Mouse (Mus musculus) kidney, embryonic 15.5 days (tissue): Measurements from ENCODE around the gene Lsm14b. TPM values are rescaled to one million over a fixed set of nuclear protein-coding genes. Genes with fewer than 3 reads are reported as not detected.

Experiments
- ATAC-seq: fragments of 200-750 bp; cut with Nextera tagmentation; replicated peaks from 2 replicates; pipeline ENCODE4 v1.8.0; 2017; ENCODE audit warnings: moderate TSS enrichment; ENCODE audit not compliant: low FRiP score
- H3K27ac ChIP-seq: fragments of 300-500 bp; sonication (generic); 2 replicates; pipeline ENCODE4 v1.5.1; 2015; ENCODE audit warnings: mild to moderate bottlenecking, inconsistent platforms
- H3K27me3 ChIP-seq: fragments of 300-500 bp; sonication (generic); 2 replicates; pipeline ENCODE4 v1.6.1; 2015; ENCODE audit warnings: inconsistent platforms
- H3K36me3 ChIP-seq: fragments of 300-500 bp; sonication (generic); 2 replicates; pipeline ENCODE4 v1.6.1; 2015; ENCODE audit warnings: inconsistent platforms
- H3K4me1 ChIP-seq: fragments of 300-500 bp; sonication (generic); 2 replicates; pipeline ENCODE4 v1.6.1; 2015; ENCODE audit warnings: inconsistent platforms
- H3K4me2 ChIP-seq: fragments of 300-500 bp; sonication (generic); 2 replicates; pipeline ENCODE4 v1.6.1; 2015; ENCODE audit warnings: moderate library complexity, mild to moderate bottlenecking, inconsistent platforms
- H3K4me3 ChIP-seq: fragments of 300-500 bp; sonication (generic); replicated peaks from 2 replicates; pipeline ENCODE4 v1.5.1; 2015; ENCODE audit warnings: mild to moderate bottlenecking, inconsistent platforms
- H3K9ac ChIP-seq: fragments of 300-500 bp; sonication (generic); 2 replicates; pipeline ENCODE4 v1.6.1; 2015; ENCODE audit warnings: mild to moderate bottlenecking, inconsistent platforms
- H3K9me3 ChIP-seq: fragments of 300-500 bp; sonication (generic); replicated peaks from 2 replicates; pipeline ENCODE4 v1.6.1; 2016; ENCODE audit warnings: inconsistent platforms
- WGBS: fragments of 180-500 bp; shearing (Covaris S2); methylation state at CpG from one replicate; pipeline ENCODE4 v1.1.7; 2015; ENCODE audit warnings: mixed read lengths; 5-methylcytosine and 5-hydroxymethylcytosine counted together
- polyA plus RNA-seq: library from polyadenylated mRNA; unstranded; fragments of >200 nt; fragmentation: Nextera tagmentation; extraction: Ambion mirVana; gene quantifications from 2 replicates; pipeline ENCODE4 v1.2.1, GENCODE M21; 2015

Lsm14b gene
- polyA plus RNA-seq, 1 experiment from 2014 or later: 9.5 TPM

- Histone ChIP-seq H3K9ac (no peak overlapping the region), H3K27me3 (no peaks in the 10 kb centered on the region), H3K36me3 (peaks cover 28% of the 10 kb centered on the region), H3K4me2 (no peak overlapping the region), H3K9me3 (no peaks in the 10 kb centered on the region), H3K4me3 (no peak overlapping the region), H3K4me1 (peaks cover 11% of the 10 kb centered on the region), H3K27ac (no peak overlapping the region)
- ATAC-seq: no peak
- WGBS: 82% methylated on average over 2 of the region's 2 CpGs
Measured at GRCm38 (mm10) chr2:180071671-180072070, 46.9 kb downstream of the Lsm14b start.

GRCm38 (mm10) chr2:180072886-180073285, 48.1 kb downstream of the Lsm14b start:
- H3K27me3 ChIP-seq: no peaks in the 10 kb centered on the region
- no peak overlapping the region for H3K4me3 ChIP-seq
- H3K4me2 ChIP-seq: no peak overlapping the region
- peaks cover 27% of the 10 kb centered on the region for H3K36me3 ChIP-seq
- H3K9ac ChIP-seq: no peak overlapping the region
- 95% methylated on average over 7 of the region's 7 CpGs for WGBS
- no peak overlapping the region for H3K27ac ChIP-seq
- ATAC-seq: no peak
- peaks cover 11% of the 10 kb centered on the region for H3K4me1 ChIP-seq
- no peaks in the 10 kb centered on the region for H3K9me3 ChIP-seq

- peaks cover 42% of the 10 kb centered on the region for H3K36me3 ChIP-seq
- no peak overlapping the region for H3K9ac ChIP-seq
- WGBS: 76% methylated on average over 3 of the region's 3 CpGs
- no peak overlapping the region for H3K27ac ChIP-seq
- H3K27me3 ChIP-seq: no peaks in the 10 kb centered on the region
- no peak overlapping the region for H3K4me3 ChIP-seq
- H3K4me2 ChIP-seq: no peak overlapping the region
- no peaks in the 10 kb centered on the region for H3K4me1 ChIP-seq
- H3K9me3 ChIP-seq: no peaks in the 10 kb centered on the region
- no peak for ATAC-seq
Measured at GRCm38 (mm10) chr2:180077622-180078021, 52.8 kb downstream of the Lsm14b start.

- Histone ChIP-seq H3K9me3 (no peaks in the 10 kb centered on the region), H3K9ac (no peak overlapping the region), H3K4me3 (no peak overlapping the region), H3K27me3 (no peaks in the 10 kb centered on the region), H3K27ac (no peak overlapping the region), H3K4me2 (no peak overlapping the region), H3K4me1 (peaks cover 16% of the 10 kb centered on the region), H3K36me3 (peaks cover 51% of the 10 kb centered on the region)
- 82% methylated on average over 8 of the region's 8 CpGs for WGBS
- no peak for ATAC-seq
Measured at GRCm38 (mm10) chr2:180080680-180081079, 55.9 kb downstream of the Lsm14b start.

- H3K4me1 ChIP-seq: peaks cover 27% of the 10 kb centered on the region
- WGBS: 74% methylated on average over 10 of the region's 10 CpGs
- H3K27ac ChIP-seq: no peak overlapping the region
- H3K4me2 ChIP-seq: no peak overlapping the region
- H3K36me3 ChIP-seq: peaks cover 42% of the 10 kb centered on the region
- no peak for ATAC-seq
- H3K27me3 ChIP-seq: no peaks in the 10 kb centered on the region
- no peak overlapping the region for H3K4me3 ChIP-seq
- H3K9me3 ChIP-seq: no peaks in the 10 kb centered on the region
- H3K9ac ChIP-seq: no peak overlapping the region
Measured at GRCm38 (mm10) chr2:180083063-180083462, 58.3 kb downstream of the Lsm14b start.

GRCm38 (mm10) chr2:180084565-180084964, 59.8 kb downstream of the Lsm14b start:
- no peak for ATAC-seq
- peaks cover 27% of the 10 kb centered on the region for H3K4me1 ChIP-seq
- H3K9me3 ChIP-seq: no peaks in the 10 kb centered on the region
- no peak overlapping the region for H3K27ac ChIP-seq
- H3K9ac ChIP-seq: no peak overlapping the region
- H3K4me2 ChIP-seq: no peak overlapping the region
- no peaks in the 10 kb centered on the region for H3K27me3 ChIP-seq
- peaks cover 32% of the 10 kb centered on the region for H3K36me3 ChIP-seq
- WGBS: 21% methylated on average over 3 of the region's 3 CpGs
- H3K4me3 ChIP-seq: no peak overlapping the region

Other genes starting within 250 kb of the Lsm14b start
- 3.5 and 3.9 TPM in 2 replicates for gene Taf4, start 48.3 kb upstream of the Lsm14b start, polyA plus RNA-seq
- gene Psma7, start 17.4 kb downstream of the Lsm14b start, polyA plus RNA-seq: 615 and 646 TPM in 2 replicates
- gene Ss18l1, start 17.5 kb downstream of the Lsm14b start, polyA plus RNA-seq: 6.3 and 6.4 TPM in 2 replicates
- gene Mtg2, start 45.6 kb downstream of the Lsm14b start, polyA plus RNA-seq: 26.4 TPM in 2 replicates
- gene Hrh3, start 79.5 kb downstream of the Lsm14b start, polyA plus RNA-seq: not detected in 2 replicates
- 30.3 and 32.1 TPM in 2 replicates for gene Osbpl2, start 94.3 kb downstream of the Lsm14b start, polyA plus RNA-seq
- gene Adrm1, start 146.5 kb downstream of the Lsm14b start, polyA plus RNA-seq: 193 and 207 TPM in 2 replicates
- 40.6 and 46.7 TPM in 2 replicates for gene Lama5, start 200.9 kb downstream of the Lsm14b start, polyA plus RNA-seq
- gene Rps21, start 232.4 kb downstream of the Lsm14b start, polyA plus RNA-seq: 637 and 713 TPM in 2 replicates
- gene Cables2, start 248.5 kb downstream of the Lsm14b start, polyA plus RNA-seq: 11.8 and 12.3 TPM in 2 replicates